Mouse (Mus musculus): ENCODE data around the gene Ust. TPM values are rescaled to one million over a fixed set of nuclear protein-coding genes. Genes with fewer than 3 reads are reported as not detected.

Gene Ust
- total and polyA plus RNA-seq, 2 experiments from 2014 or later, result 8.0 to 14.8 TPM

- no peaks in the 10 kb centered on the region for H3K27me3 ChIP-seq (ENCODE audit: insufficient read depth, low read length)
- H3K36me3 ChIP-seq (ENCODE audit: insufficient read depth, low read length), result no peaks in the 10 kb centered on the region
- H3K9me3 ChIP-seq (ENCODE audit: low read length), result no peaks in the 10 kb centered on the region
- TF ChIP-seq CTCF (IDR thresholded peaks at IDR 0.05; ENCODE audit: low read depth), result no peak
- DNase-seq (ENCODE audit: low spot score), result no peak
- H3K27ac ChIP-seq, result no peak overlapping the region
- H3K9ac ChIP-seq (replicated peaks; ENCODE audit: low read length), result no peak overlapping the region
- H3K4me1 ChIP-seq (ENCODE audit: insufficient read depth, low read length), result no peaks in the 10 kb centered on the region
- H3K4me3 ChIP-seq (ENCODE audit: low read length), result no peak overlapping the region
- 29% methylated on average over 3 of the region's 3 CpGs for WGBS
- ATAC-seq, result no peak
- no peak overlapping the region for H3K4me2 ChIP-seq (ENCODE audit: low read depth, low read length)
Measured at GRCm38 (mm10) chr10:8364182-8364581, 154.4 kb downstream of the Ust start.

GRCm38 (mm10) chr10:8363281-8363680 is 155.3 kb downstream of the Ust start:
- no peak for DNase-seq (ENCODE audit: low spot score)
- H3K27ac ChIP-seq, result no peak overlapping the region
- no peaks in the 10 kb centered on the region for H3K36me3 ChIP-seq (ENCODE audit: insufficient read depth, low read length)
- H3K4me3 ChIP-seq (ENCODE audit: low read length), result no peak overlapping the region
- WGBS, result 41% methylated on average over 8 of the region's 8 CpGs
- ATAC-seq, result no peak
- H3K4me2 ChIP-seq (ENCODE audit: low read depth, low read length), result no peak overlapping the region
- no peak overlapping the region for H3K9ac ChIP-seq (replicated peaks; ENCODE audit: low read length)
- H3K4me1 ChIP-seq (ENCODE audit: insufficient read depth, low read length), result no peaks in the 10 kb centered on the region
- no peaks in the 10 kb centered on the region for H3K27me3 ChIP-seq (ENCODE audit: insufficient read depth, low read length)
- no peak for TF ChIP-seq CTCF (IDR thresholded peaks at IDR 0.05; ENCODE audit: low read depth)
- H3K9me3 ChIP-seq (ENCODE audit: low read length), result no peaks in the 10 kb centered on the region

- 87% methylated on average over 15 of the region's 15 CpGs for WGBS
- Histone ChIP-seq H3K4me3 (ENCODE audit: low read length) (no peak overlapping the region), H3K36me3 (ENCODE audit: insufficient read depth, low read length) (no peaks in the 10 kb centered on the region), H3K4me1 (ENCODE audit: insufficient read depth, low read length) (no peaks in the 10 kb centered on the region), H3K9me3 (ENCODE audit: low read length) (no peaks in the 10 kb centered on the region), H3K4me2 (ENCODE audit: low read depth, low read length) (no peak overlapping the region), H3K9ac (replicated peaks; ENCODE audit: low read length) (no peak overlapping the region), H3K27ac (no peak overlapping the region), H3K27me3 (ENCODE audit: insufficient read depth, low read length) (no peaks in the 10 kb centered on the region)
- no peak for TF ChIP-seq CTCF (IDR thresholded peaks at IDR 0.05; ENCODE audit: low read depth)
- ATAC-seq (no peak), DNase-seq (ENCODE audit: low spot score) (no peak)
Measured at GRCm38 (mm10) chr10:8358286-8359045, 160.2 kb downstream of the Ust start.

DNA sequence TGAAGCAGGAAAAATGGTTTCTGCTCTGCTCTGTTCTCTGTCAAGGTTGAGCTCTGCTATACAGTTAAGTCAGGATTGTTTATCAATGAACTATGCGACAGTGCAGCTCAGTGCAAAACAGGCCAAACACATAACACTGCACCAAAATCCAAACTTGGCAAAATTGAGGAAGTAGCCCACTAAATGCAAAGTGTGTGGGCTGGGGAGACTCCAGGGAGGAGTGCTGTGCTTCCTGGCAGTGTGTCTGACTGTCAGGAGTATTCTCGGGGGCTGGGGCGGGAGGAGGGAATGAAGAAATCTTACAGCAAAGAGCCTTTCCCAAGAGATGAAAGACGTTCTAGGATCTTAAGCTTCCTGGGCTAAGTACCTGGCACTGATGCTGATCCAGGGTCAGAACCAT is 165.1 kb downstream of the Ust start:
- DNase-seq (ENCODE audit: low spot score) (no peak), ATAC-seq (no peak)
- H3K27me3 ChIP-seq (ENCODE audit: insufficient read depth, low read length), result no peaks in the 10 kb centered on the region
- no peak overlapping the region for H3K4me2 ChIP-seq (ENCODE audit: low read depth, low read length)
- H3K4me3 ChIP-seq (ENCODE audit: low read length), result no peak overlapping the region
- no peak overlapping the region for H3K9ac ChIP-seq (replicated peaks; ENCODE audit: low read length)
- no peaks in the 10 kb centered on the region for H3K36me3 ChIP-seq (ENCODE audit: insufficient read depth, low read length)
- WGBS, result 84% methylated on average over 4 of the region's 4 CpGs
- H3K9me3 ChIP-seq (ENCODE audit: low read length), result no peaks in the 10 kb centered on the region
- H3K27ac ChIP-seq, result no peak overlapping the region
- no peaks in the 10 kb centered on the region for H3K4me1 ChIP-seq (ENCODE audit: insufficient read depth, low read length)
- no peak for TF ChIP-seq CTCF (IDR thresholded peaks at IDR 0.05; ENCODE audit: low read depth)

DNA sequence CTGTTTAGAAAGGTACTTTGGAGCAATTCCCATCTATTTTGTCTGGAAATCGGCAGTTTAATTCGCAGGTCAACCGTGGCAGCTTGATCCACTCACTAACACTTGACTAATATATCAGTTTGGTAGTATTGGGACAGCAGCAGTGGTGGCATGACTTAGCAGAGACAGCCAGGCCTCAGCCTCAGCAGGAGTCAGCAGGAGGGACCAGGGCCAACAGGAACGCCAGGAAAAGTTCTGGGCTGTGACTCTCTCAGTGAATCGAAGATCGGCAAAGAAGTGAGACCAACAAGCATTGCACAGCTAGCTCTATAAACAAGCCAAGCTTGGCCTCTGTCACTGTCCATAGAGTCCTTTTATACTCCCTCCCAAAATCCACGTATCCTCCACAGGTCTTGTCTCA is 168.0 kb downstream of the Ust start:
- Histone ChIP-seq H3K36me3 (ENCODE audit: insufficient read depth, low read length) (no peaks in the 10 kb centered on the region), H3K9me3 (ENCODE audit: low read length) (no peaks in the 10 kb centered on the region), H3K27ac (no peak overlapping the region), H3K4me1 (ENCODE audit: insufficient read depth, low read length) (no peaks in the 10 kb centered on the region), H3K4me3 (ENCODE audit: low read length) (no peak overlapping the region), H3K27me3 (ENCODE audit: insufficient read depth, low read length) (no peaks in the 10 kb centered on the region), H3K4me2 (ENCODE audit: low read depth, low read length) (no peak overlapping the region), H3K9ac (replicated peaks; ENCODE audit: low read length) (no peak overlapping the region)
- DNase-seq (ENCODE audit: low spot score) (no peak), ATAC-seq (no peak)
- TF ChIP-seq CTCF (IDR thresholded peaks at IDR 0.05; ENCODE audit: low read depth), result no peak
- WGBS, result 86% methylated on average over 7 of the region's 7 CpGs

GRCm38 (mm10) chr10:8347497-8347896 is 171.1 kb downstream of the Ust start:
- ATAC-seq, result no peak
- H3K4me2 ChIP-seq (ENCODE audit: low read depth, low read length), result no peak overlapping the region
- 55% methylated on average over 5 of the region's 5 CpGs for WGBS
- no peaks in the 10 kb centered on the region for H3K4me1 ChIP-seq (ENCODE audit: insufficient read depth, low read length)
- TF ChIP-seq CTCF (IDR thresholded peaks at IDR 0.05; ENCODE audit: low read depth), result no peak
- H3K9me3 ChIP-seq (ENCODE audit: low read length), result no peaks in the 10 kb centered on the region
- H3K4me3 ChIP-seq (ENCODE audit: low read length), result no peak overlapping the region
- no peaks in the 10 kb centered on the region for H3K36me3 ChIP-seq (ENCODE audit: insufficient read depth, low read length)
- no peak overlapping the region for H3K9ac ChIP-seq (replicated peaks; ENCODE audit: low read length)
- H3K27me3 ChIP-seq (ENCODE audit: insufficient read depth, low read length), result no peaks in the 10 kb centered on the region
- no peak for DNase-seq (ENCODE audit: low spot score)
- no peak overlapping the region for H3K27ac ChIP-seq

GRCm38 (mm10) chr10:8342556-8342955 is 176.1 kb downstream of the Ust start:
- TF ChIP-seq CTCF (IDR thresholded peaks at IDR 0.05; ENCODE audit: low read depth), result no peak
- 84% methylated on average over 2 of the region's 2 CpGs for WGBS
- no peak for ATAC-seq

More at GRCm38 (mm10) chr10:8342556-8342955, 176.1 kb downstream of the Ust start:
- no peak overlapping the region for H3K4me3 ChIP-seq (ENCODE audit: low read length)
- H3K9me3 ChIP-seq (ENCODE audit: low read length), result no peaks in the 10 kb centered on the region
- no peak overlapping the region for H3K9ac ChIP-seq (replicated peaks; ENCODE audit: low read length)
- H3K27ac ChIP-seq, result no peak overlapping the region
- H3K4me2 ChIP-seq (ENCODE audit: low read depth, low read length), result no peak overlapping the region
- no peaks in the 10 kb centered on the region for H3K36me3 ChIP-seq (ENCODE audit: insufficient read depth, low read length)
- DNase-seq (ENCODE audit: low spot score), result no peak
- no peaks in the 10 kb centered on the region for H3K27me3 ChIP-seq (ENCODE audit: insufficient read depth, low read length)
- H3K4me1 ChIP-seq (ENCODE audit: insufficient read depth, low read length), result 0 out of 2 replicates have a peak, but pooled peaks cover 7% of the 10 kb centered on the region
